Mouse (Mus musculus) CH12.LX (cell line): Measurements from ENCODE around the gene Arhgef3. TPM values are rescaled to one million over a fixed set of nuclear protein-coding genes. Genes with fewer than 3 reads are reported as not detected.

ENCODE experiments used
- DNase-seq: peaks from one replicate; pipeline ENCODE4 v3.0.0-alpha.2; 2013; ENCODE audit errors: extremely low read depth
- H3K27ac ChIP-seq: 2 replicates; pipeline ENCODE4 v1.5.1; 2012; ENCODE audit warnings: low read depth, mild to moderate bottlenecking, control low read depth, moderate library complexity; ENCODE audit not compliant: insufficient read depth
- H3K27me3 ChIP-seq: replicated peaks from 2 replicates; pipeline ENCODE3; 2012; ENCODE audit warnings: inconsistent platforms
- H3K36me3 ChIP-seq, 2 experiments: replicated peaks in 1 of 2; 2 replicates each; pipeline versions ENCODE3 to v1.6.1; 2012; ENCODE audit warnings: inconsistent platforms in 1 of 2, low read length in 1 of 2, mild to moderate bottlenecking in 1 of 2, mixed read lengths in 1 of 2, moderate library complexity in 1 of 2; ENCODE audit not compliant: control insufficient read depth in 1 of 2, insufficient read depth in 1 of 2
- H3K4me1 ChIP-seq, 2 experiments: 2 replicates each; pipeline ENCODE4 v1.6.1; 2012; ENCODE audit warnings: inconsistent platforms in 1 of 2, moderate library complexity in 1 of 2; ENCODE audit not compliant: insufficient read depth in 2 of 2, control insufficient read depth in 1 of 2
- H3K4me2 ChIP-seq: 2 replicates; pipeline ENCODE4 v1.6.1; 2012; ENCODE audit warnings: low read depth, mild to moderate bottlenecking, control low read depth; ENCODE audit not compliant: poor library complexity, insufficient read depth, severe bottlenecking
- H3K4me3 ChIP-seq, 3 experiments: fragments of 150-350 bp in 1 of 3; sonication (generic) in 1 of 3; replicated peaks in 1 of 3; 2 replicates each; pipeline versions ENCODE3 to v1.5.1; 2011 to 2012; ENCODE audit warnings: low read depth in 2 of 3, low read length in 2 of 3, mild to moderate bottlenecking in 2 of 3, moderate library complexity in 2 of 3, control low read depth in 1 of 3, improper control_type of control experiment in 1 of 3, inconsistent platforms in 1 of 3, mixed read lengths in 1 of 3; ENCODE audit not compliant: poor library complexity in 1 of 3
- H3K79me2 ChIP-seq: replicated peaks from 2 replicates; pipeline ENCODE4 v1.6.1; 2012; ENCODE audit warnings: mild to moderate bottlenecking, moderate library complexity; ENCODE audit not compliant: control insufficient read depth, poor library complexity, insufficient read depth, severe bottlenecking; ENCODE audit errors: extremely low read depth
- H3K9ac ChIP-seq: 2 replicates; pipeline ENCODE4 v1.6.1; 2012; ENCODE audit warnings: low read depth, mild to moderate bottlenecking, control low read depth, moderate library complexity; ENCODE audit not compliant: insufficient read depth
- H3K9me3 ChIP-seq: replicated peaks from 2 replicates; pipeline ENCODE3; 2012; ENCODE audit warnings: low read length, inconsistent platforms, mixed read lengths
- BHLHE40 ChIP-seq: IDR thresholded peaks from 2 replicates; pipeline ENCODE4 v1.6.1; 2011; ENCODE audit warnings: mild to moderate bottlenecking, low read depth, low read length, improper control_type of control experiment
- HCFC1 ChIP-seq: IDR thresholded peaks from 2 replicates; pipeline ENCODE4 v1.6.1; 2012; ENCODE audit warnings: low read depth, mild to moderate bottlenecking, inconsistent platforms, low read length, improper control_type of control experiment
- MAFK ChIP-seq: IDR thresholded peaks from 2 replicates; pipeline ENCODE4 v1.6.1; 2011; ENCODE audit warnings: low read length, improper control_type of control experiment; ENCODE audit not compliant: insufficient replicate concordance
- MAX ChIP-seq: IDR thresholded peaks from 2 replicates; pipeline ENCODE4 v1.6.1; 2011; ENCODE audit warnings: low read length, improper control_type of control experiment
- MXI1 ChIP-seq: IDR thresholded peaks from 2 replicates; pipeline ENCODE4 v1.6.1; 2011; ENCODE audit warnings: mild to moderate bottlenecking, low read depth, low read length, improper control_type of control experiment
- MYC ChIP-seq: IDR thresholded peaks from 2 replicates; pipeline ENCODE4 v1.6.1; 2011; ENCODE audit warnings: low read depth, mild to moderate bottlenecking, improper control_type of control experiment, low read length
- NRF1 ChIP-seq: IDR thresholded peaks from 2 replicates; pipeline ENCODE4 v1.6.1; 2014; ENCODE audit warnings: low read depth, mild to moderate bottlenecking, inconsistent platforms, low read length, improper control_type of control experiment, moderate library complexity
- SIN3A ChIP-seq: IDR thresholded peaks from 2 replicates; pipeline ENCODE4 v1.6.1; 2012; ENCODE audit warnings: low read length, improper control_type of control experiment, inconsistent platforms
- TBP ChIP-seq: conservative IDR thresholded peaks from 2 replicates; pipeline ENCODE4 v1.6.1; 2011; ENCODE audit warnings: low read depth, low read length, improper control_type of control experiment
- USF2 ChIP-seq: conservative IDR thresholded peaks from 2 replicates; pipeline ENCODE4 v1.6.1; 2011; ENCODE audit warnings: low read depth, low read length, improper control_type of control experiment
- ZC3H11A ChIP-seq: IDR thresholded peaks from 2 replicates; pipeline ENCODE4 v1.6.1; 2012; ENCODE audit warnings: low read depth, mild to moderate bottlenecking, inconsistent platforms, low read length, improper control_type of control experiment
- ZMIZ1 ChIP-seq: IDR thresholded peaks from 2 replicates; pipeline ENCODE4 v1.6.1; 2012; ENCODE audit warnings: low read depth, mild to moderate bottlenecking, inconsistent platforms, low read length, improper control_type of control experiment
- dilution Hi-C: fragments of 300-500 bp; cut with MboI; formaldehyde crosslinking; loops from 2 replicates; pipeline ENCODE4 v1.14.3; 2020; ENCODE audit warnings: low sequenced_read_pairs; ENCODE audit not compliant: extremely low pct_unique_long_range_greater_than_20kb, extremely low pct_ligation_motif_present
- in situ Hi-C: fragments of 300-500 bp; cut with MboI; formaldehyde crosslinking; loops from 3 replicates; pipeline ENCODE4 v1.14.3; 2019; ENCODE audit warnings: low sequenced_read_pairs, low pct_ligation_motif_present, low pct_unique_long_range_greater_than_20kb, mixed read lengths
- polyA plus RNA-seq: library from polyadenylated mRNA; unstranded; fragments of >175 nt; gene quantifications from 2 replicates; pipeline ENCODE4 v1.2.1, GENCODE M21; 2012; ENCODE audit warnings: low read depth; ENCODE audit not compliant: insufficient read length
- total RNA-seq, 2 experiments: library from RNA; depleted of rRNA; stranded (reverse); fragments of 300-350 nt in 1 of 2; fragments of >200 nt in 1 of 2; gene quantifications; 2 replicates each; pipeline ENCODE4 v1.2.3; 2012 to 2014

Arhgef3 gene
- total and polyA plus RNA-seq, 3 experiments = 0.51 to 0.64 (median 0.62) TPM

GRCm38 (mm10) chr14:27196980-27197379 is 82.3 kb downstream of the Arhgef3 start:
- no peaks in the 10 kb centered on the region for H3K36me3 ChIP-seq
- TF ChIP-seq MYC (no peak), NRF1 (no peak), BHLHE40 (no peak), SIN3A (no peak), TBP (no peak), ZMIZ1 (no peak), MXI1 (no peak)
- no peak overlapping the region for H3K4me3 ChIP-seq
- dilution Hi-C loops = no loop called here
- in situ Hi-C loops = loop anchor here (10.0 to 25.0 kb wide), 3 partner anchors 138 to 548 kb away; no protein-coding TSS in a partner anchor
- no peaks in the 10 kb centered on the region for H3K4me1 ChIP-seq
- H3K9me3 ChIP-seq = no peaks in the 10 kb centered on the region
- DNase-seq = no peak
- no peak overlapping the region for H3K4me2 ChIP-seq
- H3K27ac ChIP-seq = no peak overlapping the region
- no peaks in the 10 kb centered on the region for H3K27me3 ChIP-seq
- no peaks in the 10 kb centered on the region for H3K79me2 ChIP-seq
- H3K9ac ChIP-seq = no peak overlapping the region

DNA sequence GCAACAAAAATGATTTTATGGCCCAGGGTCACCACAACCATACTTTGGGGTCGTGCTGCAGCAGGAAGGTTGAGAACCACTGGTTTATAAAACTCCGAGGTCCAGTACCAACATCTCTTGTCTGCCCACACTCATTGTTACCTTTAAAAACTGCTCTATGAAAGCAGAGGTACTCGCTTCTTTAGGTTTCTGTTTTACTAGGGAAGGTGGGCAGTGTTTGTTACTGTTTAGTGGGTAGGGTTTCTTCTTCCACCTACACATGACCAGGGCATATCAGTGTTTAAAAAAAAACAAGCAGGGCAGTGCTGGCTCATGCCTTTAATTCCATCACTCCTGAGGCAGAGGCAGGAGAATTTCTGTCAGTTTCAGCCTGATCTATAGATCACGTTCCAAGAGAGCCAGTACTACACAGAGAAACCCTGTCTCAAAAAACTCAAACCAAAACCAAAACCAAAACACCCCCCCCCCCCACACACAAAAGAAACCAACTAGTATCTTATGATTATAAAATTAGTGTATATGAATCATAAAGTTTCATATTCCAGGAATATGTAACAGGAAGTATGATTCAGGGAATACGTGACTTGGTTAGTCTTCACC is 83.9 kb downstream of the Arhgef3 start:
- in situ Hi-C loops (loop anchor here (10.0 to 25.0 kb wide), 3 partner anchors 136 to 546 kb away; no protein-coding TSS in a partner anchor), dilution Hi-C loops (no loop called here)
- no peak overlapping the region for H3K27ac ChIP-seq
- H3K27me3 ChIP-seq = no peaks in the 10 kb centered on the region
- 0 out of 2 replicates have a peak overlapping the region, but pooled peaks have one; percentile 26 for H3K4me2 ChIP-seq
- TF ChIP-seq USF2 (no peak), MAFK (no peak), ZC3H11A (no peak)
- DNase-seq = no peak
- H3K4me3 ChIP-seq = no peak overlapping the region
- no peak overlapping the region for H3K9ac ChIP-seq
- no peaks in the 10 kb centered on the region for H3K79me2 ChIP-seq
- H3K9me3 ChIP-seq = no peaks in the 10 kb centered on the region
- H3K36me3 ChIP-seq = no peaks in the 10 kb centered on the region
- no peaks in the 10 kb centered on the region for H3K4me1 ChIP-seq

DNA sequence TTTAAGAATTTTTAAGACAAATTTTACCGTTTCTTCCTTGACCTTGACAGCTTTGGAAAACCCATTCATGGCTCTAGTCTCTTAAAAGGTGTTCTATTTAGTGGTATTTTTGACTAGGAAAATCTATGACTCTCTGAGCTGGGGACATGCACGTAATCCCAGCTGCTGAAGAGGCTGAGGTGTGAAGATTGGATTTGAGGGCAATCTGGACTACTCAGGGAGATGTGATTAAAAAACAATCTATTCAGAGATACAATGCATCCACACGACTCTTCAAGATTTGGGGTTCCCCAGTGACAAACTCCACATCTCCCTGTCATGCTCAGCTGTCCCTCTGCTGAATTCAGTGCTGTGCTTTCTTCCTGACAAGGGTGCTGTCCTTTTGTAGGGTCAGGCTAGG is 84.4 kb downstream of the Arhgef3 start:
- H3K27me3 ChIP-seq = no peaks in the 10 kb centered on the region
- no peak for DNase-seq
- no peak overlapping the region for H3K9ac ChIP-seq
- in situ Hi-C loops = loop anchor here (10.0 to 25.0 kb wide), 3 partner anchors 136 to 546 kb away; no protein-coding TSS in a partner anchor
- H3K9me3 ChIP-seq = no peaks in the 10 kb centered on the region
- H3K36me3 ChIP-seq = no peaks in the 10 kb centered on the region
- no peak overlapping the region for H3K4me2 ChIP-seq
- no peak overlapping the region for H3K27ac ChIP-seq
- H3K4me1 ChIP-seq = no peaks in the 10 kb centered on the region
- no peak overlapping the region for H3K4me3 ChIP-seq
- dilution Hi-C loops = no loop called here
- no peak for TF ChIP-seq BHLHE40
- no peak for TF ChIP-seq MAX
- no peak for TF ChIP-seq HCFC1
- TF ChIP-seq MXI1 = no peak
- no peaks in the 10 kb centered on the region for H3K79me2 ChIP-seq
